Mouse (Mus musculus): Measurements from ENCODE around the gene Gpd1l. TPM values are rescaled to one million over a fixed set of nuclear protein-coding genes. Genes with fewer than 3 reads are reported as not detected.

The Gpd1l gene
- total RNA-seq, 1 experiment from 2014 or later = 27.2 TPM

Other genes starting within 250 kb of the Gpd1l start
- gene Dync1li1, start 245.2 kb downstream of the Gpd1l start, total RNA-seq (2021) = 37.1 and 44.6 TPM in 2 replicates
- 57.6 and 58.5 TPM in 2 replicates for gene Cmtm6, start 202.9 kb downstream of the Gpd1l start, total RNA-seq (2021)
- 32.0 and 36.7 TPM in 2 replicates for gene Cmtm7, start 152.1 kb downstream of the Gpd1l start, total RNA-seq (2021)
- 9.0 and 16.9 TPM in 2 replicates for gene Cmtm8, start 89.8 kb downstream of the Gpd1l start, total RNA-seq (2021)
- gene Osbpl10, start 44.6 kb upstream of the Gpd1l start, total RNA-seq (2021) = 6.8 and 8.6 TPM in 2 replicates
- 51.1 and 57.4 TPM in 2 replicates for gene Rps27rt, start 48.8 kb upstream of the Gpd1l start, total RNA-seq (2021)